Mouse (Mus musculus): Measurements from ENCODE around the gene Gltp. TPM values are rescaled to one million over a fixed set of nuclear protein-coding genes. Genes with fewer than 3 reads are reported as not detected.

The Gltp gene
- 31.9 and 45.1 TPM in 2 replicates for polyA plus RNA-seq (2012)

DNA sequence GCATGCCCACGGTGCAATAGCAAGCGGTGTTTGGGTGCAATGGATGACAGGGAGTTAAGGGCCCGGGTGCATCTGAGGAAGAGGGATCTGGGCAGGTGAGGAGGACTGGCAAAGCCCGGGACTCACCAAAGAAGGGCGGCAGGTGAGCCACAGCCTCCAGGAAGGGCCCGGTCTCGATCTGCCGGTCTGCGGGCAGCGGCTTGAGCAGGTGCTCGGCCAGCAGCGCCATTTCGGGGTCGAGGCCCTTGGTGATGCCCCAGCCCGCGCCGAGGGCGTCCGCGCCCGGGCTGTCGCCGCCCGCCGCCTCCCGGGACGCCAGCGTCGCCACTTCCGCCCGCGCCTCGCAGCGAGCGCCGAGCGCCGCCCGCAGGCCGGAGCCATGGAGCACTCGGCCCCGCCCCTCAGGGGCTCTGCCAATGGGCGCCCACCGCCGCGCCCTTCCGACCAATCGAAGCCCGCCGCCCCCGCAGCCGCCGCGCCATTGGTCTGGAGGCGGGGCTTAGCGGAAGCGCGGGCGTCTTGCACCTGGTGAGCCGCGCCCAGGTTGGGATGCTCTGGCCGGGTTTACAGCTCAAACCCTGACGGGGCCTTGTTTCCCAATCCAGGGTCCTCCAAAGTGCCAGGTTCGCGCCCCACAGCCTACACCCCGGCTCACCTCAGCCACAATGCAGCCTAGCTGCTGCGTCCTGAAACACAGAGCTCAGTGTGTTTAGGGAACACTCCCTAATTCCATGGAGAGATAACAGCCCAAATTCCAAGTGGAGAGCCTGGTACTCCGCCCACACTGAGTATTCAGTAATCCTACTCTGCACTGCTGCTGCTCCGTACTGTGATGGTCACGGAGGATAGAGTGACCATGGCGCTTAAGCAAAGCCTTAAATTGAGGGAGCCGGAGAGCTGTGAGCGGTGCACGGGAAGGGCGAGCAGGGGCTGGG lies at the start of gene Gltp:
TSS of gene Gltp (minus strand) at position 352 of the 935 bp plus-strand sequence.
- no peak for TF ChIP-seq GATA1 (IDR thresholded peaks at IDR 0.05; ENCODE audit: low read length)

DNA sequence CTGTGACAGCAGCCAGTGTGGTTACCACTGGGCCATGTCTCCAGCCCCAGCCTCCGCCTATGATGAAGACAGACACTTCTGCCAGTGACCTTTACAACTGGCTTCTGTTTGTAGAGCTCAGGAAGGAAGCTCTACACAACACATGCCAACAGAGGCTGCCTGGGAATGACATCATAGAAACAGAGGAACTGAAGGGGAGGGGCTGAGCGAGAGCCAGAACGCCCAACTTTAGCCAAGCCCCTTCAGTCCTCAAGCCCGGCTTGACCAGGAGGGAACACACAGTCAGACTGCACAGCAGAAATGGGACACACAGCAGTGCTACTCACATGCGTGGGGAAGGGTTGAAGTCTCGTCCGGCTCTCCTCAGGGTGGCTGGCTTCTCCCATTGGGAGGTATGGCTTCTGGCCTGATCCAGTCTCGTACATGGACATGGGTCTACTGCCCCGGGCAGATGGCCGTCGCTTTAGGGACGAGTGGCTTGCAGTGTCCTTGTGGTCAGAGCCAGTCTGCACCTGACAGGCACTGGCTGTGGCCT lies 48.0 kb upstream of the Gltp start:
- no peak for TF ChIP-seq GATA1 (IDR thresholded peaks at IDR 0.05; ENCODE audit: low read length)

DNA sequence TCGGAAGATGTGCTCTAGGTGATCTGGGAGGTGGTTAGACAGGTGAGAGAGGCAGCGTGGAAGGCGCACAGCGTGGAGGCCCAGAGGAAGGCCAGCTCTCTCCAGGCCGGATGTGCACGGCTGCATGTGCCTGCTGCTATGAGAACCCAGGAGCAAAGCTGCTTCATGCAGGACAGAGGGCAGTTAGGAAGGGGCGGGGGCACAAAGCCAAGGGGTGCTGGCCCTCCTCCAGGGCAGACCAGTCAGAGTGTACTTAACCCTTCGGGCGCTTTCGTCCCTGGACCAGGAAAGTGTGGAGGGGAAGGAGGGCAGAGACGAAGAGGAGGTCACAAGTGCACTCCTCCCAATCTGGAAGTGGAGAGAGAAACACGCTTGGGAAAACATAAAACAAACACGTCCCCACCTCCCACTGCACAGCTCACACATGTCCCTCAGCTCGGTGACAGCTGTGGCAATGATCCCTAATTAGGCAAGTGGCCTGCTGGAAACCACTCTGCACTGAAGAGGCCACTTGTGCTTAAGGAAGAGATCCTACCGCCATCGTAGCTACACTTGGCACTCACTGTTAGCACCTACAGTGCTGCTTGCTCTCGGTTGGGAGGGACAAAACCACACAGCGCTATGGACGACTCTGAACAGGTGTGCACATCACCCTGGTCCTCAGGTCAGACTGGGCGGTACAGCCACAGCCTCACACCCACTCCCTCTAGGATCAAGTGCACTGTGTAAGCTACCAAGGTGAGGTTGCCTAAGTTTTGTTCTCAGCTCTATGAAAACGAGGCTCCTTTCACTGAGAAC lies 46.5 kb upstream of the Gltp start:
- TF ChIP-seq GATA1 (IDR thresholded peaks at IDR 0.05; ENCODE audit: low read length), result no peak

DNA sequence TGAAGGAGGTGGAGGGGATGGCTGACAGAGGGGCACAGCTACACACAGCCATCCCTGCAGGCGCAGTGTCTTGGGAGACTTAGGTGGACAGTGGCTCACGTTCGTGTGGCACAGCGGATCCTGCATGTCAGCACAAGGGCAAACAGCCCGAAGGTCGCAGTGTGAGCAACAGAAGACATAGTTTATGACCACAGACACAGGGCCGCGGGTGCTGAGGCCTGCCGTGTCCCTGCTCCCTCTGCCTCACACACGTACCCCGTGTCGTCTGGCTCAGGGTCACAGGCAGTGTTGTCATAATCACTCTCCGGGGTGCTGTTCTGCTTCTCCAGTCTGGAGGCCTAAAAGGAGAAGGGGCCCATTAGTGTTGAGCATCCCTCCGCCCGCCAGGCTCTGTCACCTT lies 42.8 kb upstream of the Gltp start:
- TF ChIP-seq GATA1 (IDR thresholded peaks at IDR 0.05; ENCODE audit: low read length), result no peak

DNA sequence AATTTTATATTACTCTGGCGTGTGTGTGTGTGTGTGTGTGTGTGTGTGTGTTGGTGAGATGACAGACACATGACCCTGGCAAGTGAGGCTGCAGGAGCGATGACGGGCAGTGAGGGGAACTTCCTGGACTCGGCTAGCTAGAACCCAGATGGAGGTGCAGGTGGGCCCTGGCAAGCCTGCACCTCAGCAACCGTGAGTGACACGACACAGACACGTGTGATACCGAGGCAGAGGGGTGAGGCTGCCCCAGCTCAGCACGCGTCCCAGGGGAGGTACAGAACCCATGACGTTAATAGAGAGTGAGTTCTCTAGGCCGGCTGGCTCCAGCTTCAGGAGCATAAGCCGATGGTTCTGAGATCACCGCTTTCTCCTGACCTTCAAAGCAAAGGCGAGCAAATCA lies 41.2 kb upstream of the Gltp start:
- TF ChIP-seq GATA1 (IDR thresholded peaks at IDR 0.05; ENCODE audit: low read length), result no peak

DNA sequence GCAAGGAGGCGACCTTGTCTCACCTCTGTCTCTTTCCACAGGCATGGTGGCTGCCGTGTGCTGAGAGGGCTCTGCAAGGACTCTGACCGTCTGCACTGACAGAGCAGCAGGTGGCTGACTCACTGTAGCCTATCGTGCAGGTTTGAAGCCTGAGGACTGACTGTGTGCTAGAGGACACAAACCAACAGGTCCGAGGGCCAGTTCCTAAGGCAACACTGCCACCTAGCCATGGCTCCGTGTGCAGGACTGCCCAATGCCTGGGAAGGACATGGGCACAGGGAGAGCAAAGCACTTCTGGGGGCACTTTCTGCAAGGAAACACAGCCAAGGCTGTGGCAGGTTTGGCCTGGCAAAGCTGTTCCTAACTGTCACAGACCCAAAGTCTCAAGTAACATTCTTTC lies 40.7 kb upstream of the Gltp start:
- no peak for TF ChIP-seq GATA1 (IDR thresholded peaks at IDR 0.05; ENCODE audit: low read length)

DNA sequence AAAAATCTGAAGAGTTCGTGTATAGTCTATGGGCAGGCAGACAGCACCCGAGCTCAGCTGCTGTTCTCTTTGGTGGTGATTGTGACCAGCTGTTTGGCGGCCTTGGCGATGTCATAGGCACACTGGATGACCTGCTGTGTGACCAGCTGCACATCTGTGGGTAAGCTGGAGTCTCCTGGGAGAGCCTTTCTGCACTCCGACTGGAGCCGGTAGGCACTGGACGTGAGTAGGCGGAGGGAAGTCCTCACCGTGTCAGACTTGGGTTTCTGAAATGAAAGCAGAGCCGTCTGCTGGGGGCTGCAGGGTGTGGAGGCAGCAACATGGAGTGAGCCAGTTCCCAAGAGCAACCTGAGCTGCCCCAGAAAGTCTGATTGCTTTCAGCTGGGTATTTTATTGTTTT lies 39.3 kb upstream of the Gltp start:
- no peak for TF ChIP-seq GATA1 (IDR thresholded peaks at IDR 0.05; ENCODE audit: low read length)

DNA sequence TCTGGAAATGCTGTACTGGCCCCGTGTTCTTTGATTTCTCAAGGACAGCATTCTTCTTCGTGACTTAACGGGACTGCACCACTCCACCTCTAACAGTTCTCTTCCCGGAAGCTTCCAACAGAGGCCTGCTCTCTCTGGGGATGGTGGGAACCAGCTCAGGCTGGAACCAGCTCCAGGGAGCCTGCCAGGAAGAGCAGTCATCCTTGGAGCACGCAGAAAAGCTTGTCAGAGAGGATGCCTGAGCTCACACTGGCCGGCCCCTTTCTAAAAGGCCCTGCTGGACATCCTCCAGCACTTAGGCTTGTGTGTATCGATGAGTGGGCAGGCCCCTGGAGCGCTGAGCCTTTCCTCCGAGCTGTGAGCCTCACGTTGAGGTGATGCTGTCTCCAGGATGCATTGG lies 37.4 kb upstream of the Gltp start:
- no peak for TF ChIP-seq GATA1 (IDR thresholded peaks at IDR 0.05; ENCODE audit: low read length)

DNA sequence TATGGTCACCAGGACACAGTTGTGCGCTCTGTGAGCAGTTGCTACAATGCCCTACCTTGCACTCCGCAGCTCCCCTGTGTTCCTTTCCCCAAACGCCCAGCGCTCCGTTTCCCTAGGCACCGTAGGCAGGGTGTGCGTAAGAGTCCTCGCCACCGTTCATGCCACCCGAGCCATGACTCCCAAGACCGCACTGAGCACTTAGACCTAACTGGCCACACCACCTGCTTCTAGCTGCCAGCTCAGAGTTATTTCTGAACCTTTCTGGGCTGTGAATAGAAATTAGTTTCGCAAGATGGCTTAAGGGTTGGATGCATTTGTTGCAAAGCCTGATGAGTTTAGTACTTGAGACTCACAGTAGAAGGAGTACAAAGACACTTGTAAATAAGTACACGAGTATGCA lies 32.1 kb upstream of the Gltp start:
- TF ChIP-seq GATA1 (IDR thresholded peaks at IDR 0.05; ENCODE audit: low read length), result no peak

DNA sequence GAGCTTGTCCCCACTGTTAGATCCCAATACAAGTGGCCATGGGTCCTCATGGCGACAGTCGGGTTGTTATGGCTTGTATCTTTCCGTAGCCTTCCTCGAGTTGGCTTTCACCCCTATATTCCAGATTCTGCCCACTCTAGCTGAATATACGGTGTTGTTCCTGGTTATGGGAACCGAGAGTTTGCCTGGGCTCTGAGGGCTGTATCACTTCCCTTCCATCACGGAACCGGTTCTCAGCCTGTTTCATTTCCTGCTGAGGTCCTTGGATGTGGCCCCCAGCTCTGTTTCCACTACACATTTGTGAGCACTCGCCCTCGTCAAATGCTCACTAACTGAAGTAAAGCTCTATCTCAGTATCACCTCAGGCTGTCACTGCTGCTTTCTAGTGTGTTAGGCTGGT lies 31.2 kb upstream of the Gltp start:
- no peak for TF ChIP-seq GATA1 (IDR thresholded peaks at IDR 0.05; ENCODE audit: low read length)

DNA sequence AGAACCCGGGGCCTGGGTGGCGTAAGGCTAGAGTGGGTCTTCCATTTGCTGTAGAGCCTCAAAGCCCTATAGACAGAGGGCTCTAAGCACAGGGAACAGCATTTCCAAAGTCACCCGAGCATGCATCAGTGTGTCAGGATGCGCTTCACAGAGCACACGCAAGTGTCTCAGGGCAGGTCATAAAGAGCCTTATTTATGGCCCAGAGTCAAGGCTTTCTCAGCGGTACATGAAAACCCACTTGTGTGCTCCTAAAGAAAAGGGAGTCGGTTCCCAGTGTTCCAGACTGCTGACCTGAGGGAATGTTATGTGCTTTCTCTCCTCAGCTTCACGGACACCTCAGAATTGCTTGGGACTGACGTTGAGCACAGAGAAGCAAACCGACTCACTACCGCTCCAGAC lies 30.0 kb upstream of the Gltp start:
- no peak for TF ChIP-seq GATA1 (IDR thresholded peaks at IDR 0.05; ENCODE audit: low read length)

DNA sequence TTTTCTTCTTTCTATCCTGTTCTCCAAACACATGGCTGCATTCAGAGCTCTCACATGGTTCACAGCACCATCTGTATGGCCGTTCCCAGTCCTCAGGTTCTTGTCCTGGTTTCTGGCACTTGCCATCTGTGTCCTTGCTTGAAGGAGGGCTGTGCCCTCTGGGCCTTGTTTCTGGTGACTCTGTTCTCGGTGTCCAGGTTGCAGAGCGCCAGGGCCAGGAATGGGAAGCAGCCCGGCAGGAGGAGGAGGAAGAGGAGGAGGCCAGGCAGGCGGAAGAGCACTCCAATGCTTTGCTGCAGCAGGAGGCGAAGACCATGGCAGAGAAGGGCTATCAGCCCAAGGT lies 29.1 kb upstream of the Gltp start:
- no peak for TF ChIP-seq GATA1 (IDR thresholded peaks at IDR 0.05; ENCODE audit: low read length)

DNA sequence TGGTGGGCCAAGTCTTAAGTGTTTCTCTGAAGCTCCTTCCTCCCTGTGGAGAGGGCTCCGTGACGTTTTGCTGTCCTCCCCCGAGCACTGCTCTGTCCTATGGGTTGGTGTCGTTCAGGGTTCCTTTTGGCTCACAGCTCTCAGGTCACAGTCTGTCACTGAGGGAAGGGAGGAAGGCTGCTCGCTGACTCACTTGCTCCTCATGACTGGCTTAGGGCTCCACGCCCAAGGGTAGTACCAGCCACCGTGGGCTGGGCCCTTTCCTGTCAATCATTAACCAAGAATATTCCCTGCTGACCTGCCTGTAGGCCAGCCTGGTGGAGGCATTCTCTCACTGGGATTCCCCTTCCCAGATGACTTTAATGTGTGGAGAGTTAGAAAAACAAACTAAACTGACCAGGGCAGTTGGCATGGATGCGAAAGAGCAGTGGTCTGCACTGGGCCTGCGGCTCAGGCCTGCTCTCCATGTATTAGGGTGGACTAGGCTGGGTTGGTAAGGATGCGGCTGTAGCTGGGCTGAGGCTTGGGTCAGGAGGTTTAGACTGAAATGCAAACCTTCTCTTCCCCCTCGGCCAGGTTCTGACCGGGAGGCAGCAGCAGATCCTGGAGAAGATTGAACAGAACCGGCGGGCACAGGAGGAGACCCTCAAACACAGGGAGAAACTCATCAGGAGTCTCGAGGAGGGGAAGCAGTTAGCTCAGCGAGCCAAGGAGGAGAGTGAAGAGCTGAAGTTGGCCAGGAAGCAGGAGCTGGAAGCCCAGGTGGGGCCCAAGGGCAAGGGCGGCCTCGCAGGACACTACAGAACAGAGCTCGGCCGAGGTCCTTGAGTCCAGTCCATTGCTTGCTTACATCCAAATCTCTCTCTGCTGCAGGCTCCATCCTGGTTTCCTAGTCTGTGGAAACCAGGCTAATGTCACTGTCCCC lies 28.5 kb upstream of the Gltp start:
- no peak for TF ChIP-seq GATA1 (IDR thresholded peaks at IDR 0.05; ENCODE audit: low read length)

DNA sequence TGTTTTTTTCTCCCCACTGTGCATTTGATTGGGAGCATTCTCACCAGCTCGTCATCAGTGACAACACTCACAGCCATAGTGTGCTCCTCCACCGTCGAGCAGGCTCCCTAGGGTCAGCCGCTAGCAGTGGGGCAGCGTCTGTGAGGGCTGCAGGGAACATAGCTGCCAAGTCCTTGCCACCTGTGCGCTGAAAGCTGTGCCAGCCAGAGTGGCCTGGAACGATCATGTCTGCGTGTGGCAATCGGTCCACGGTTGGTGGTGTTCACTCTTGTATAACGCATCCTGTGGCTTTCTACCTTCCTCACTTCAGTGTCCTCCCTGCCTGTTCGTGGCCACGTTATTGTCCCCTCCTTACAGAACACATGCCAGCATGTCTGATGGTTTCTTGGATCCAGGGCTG lies 27.7 kb upstream of the Gltp start:
- TF ChIP-seq GATA1 (IDR thresholded peaks at IDR 0.05; ENCODE audit: low read length), result no peak

DNA sequence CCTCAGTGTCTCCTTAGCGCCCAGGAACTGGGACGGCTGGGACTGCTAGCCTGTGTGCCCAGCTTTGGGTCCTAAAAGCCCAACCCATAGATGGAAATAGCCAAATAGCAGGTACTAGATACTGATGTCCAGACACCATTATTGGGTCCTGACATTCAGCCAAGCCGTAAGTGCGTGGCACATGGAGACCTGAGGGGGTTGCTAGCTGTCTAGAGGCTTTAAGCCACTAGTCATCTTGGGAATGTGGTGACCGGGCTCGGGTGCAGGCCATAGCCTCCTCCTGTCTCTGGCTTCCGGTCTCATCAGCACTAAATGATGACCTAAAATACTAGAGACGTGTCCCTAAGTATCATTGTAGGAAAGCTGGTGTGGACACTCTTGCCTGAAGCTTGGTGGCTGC lies 27.2 kb upstream of the Gltp start:
- no peak for TF ChIP-seq GATA1 (IDR thresholded peaks at IDR 0.05; ENCODE audit: low read length)

Data from G1E-ER4 (cell line).